Mouse (Mus musculus): Measurements from ENCODE around the gene Fgf12.

- TF ChIP-seq CTCF (IDR thresholded peaks at IDR 0.05; ENCODE audit: low read depth, low read length) (no peak), EP300 (IDR thresholded peaks at IDR 0.05; ENCODE audit: insufficient read depth, low read depth, low read length) (no peak), POLR2A (IDR thresholded peaks at IDR 0.05; ENCODE audit: insufficient read depth, low read length) (no peak)
These were observed 498.6 kb downstream of the Fgf12 start for GRCm38 (mm10) chr16:28254303-28254702.

All from ES-Bruce4 (cell line).